Mouse (Mus musculus) liver, embryonic 14.5 days (tissue): ENCODE data around the gene Krt36. TPM values are rescaled to one million over a fixed set of nuclear protein-coding genes. Genes with fewer than 3 reads are reported as not detected.

Experiments
- ATAC-seq: fragments of 200-750 bp; cut with Nextera tagmentation; 2 replicates; pipeline ENCODE4 v1.8.0; 2017; ENCODE audit warnings: moderate number of reproducible peaks, mild to moderate bottlenecking, moderate library complexity; ENCODE audit not compliant: insufficient read depth
- DNase-seq, 3 experiments: peaks; one replicate each; pipeline ENCODE4 v3.0.0-alpha.2; 2012 to 2013; ENCODE audit warnings: low read depth in 3 of 3, low spot score in 3 of 3
- H3K27ac ChIP-seq: fragments of 300-500 bp; sonication (generic); 2 replicates; pipeline ENCODE4 v1.5.1; 2014; ENCODE audit warnings: moderate library complexity, mild to moderate bottlenecking, control low read depth, inconsistent platforms
- H3K27me3 ChIP-seq: fragments of 300-500 bp; sonication (generic); 2 replicates; pipeline ENCODE4 v1.6.1; 2014; ENCODE audit warnings: mild to moderate bottlenecking, low read length, moderate library complexity; ENCODE audit not compliant: control insufficient read depth, insufficient read depth
- H3K36me3 ChIP-seq: fragments of 300-500 bp; sonication (generic); replicated peaks from 2 replicates; pipeline ENCODE4 v1.6.1; 2014; ENCODE audit warnings: low read depth; ENCODE audit not compliant: control insufficient read depth, insufficient read depth
- H3K4me1 ChIP-seq, 2 experiments: fragments of 200-500 bp in 1 of 2; fragments of 300-500 bp in 1 of 2; sonication (generic) in 1 of 2; replicated peaks; 2 replicates each; pipeline ENCODE4 v1.6.1; 2012 to 2014; ENCODE audit warnings: antibody characterized with exemption in 1 of 2, inconsistent platforms in 1 of 2, low read length in 1 of 2; ENCODE audit not compliant: control insufficient read depth in 2 of 2, insufficient read depth in 2 of 2
- H3K4me2 ChIP-seq: fragments of 300-500 bp; sonication (generic); 2 replicates; pipeline ENCODE4 v1.6.1; 2014; ENCODE audit warnings: low read depth, mild to moderate bottlenecking, control low read depth, moderate library complexity
- H3K4me3 ChIP-seq, 2 experiments: fragments of 200-500 bp in 1 of 2; fragments of 300-500 bp in 1 of 2; sonication (generic) in 1 of 2; 2 replicates each; pipeline ENCODE4 v1.5.1; 2012 to 2014; ENCODE audit warnings: low read depth in 2 of 2, low read length in 2 of 2, mild to moderate bottlenecking in 2 of 2, control low read depth in 1 of 2, inconsistent platforms in 1 of 2, moderate library complexity in 1 of 2; ENCODE audit not compliant: insufficient read depth in 1 of 2
- H3K9ac ChIP-seq: fragments of 300-500 bp; sonication (generic); replicated peaks from 2 replicates; pipeline ENCODE4 v1.6.1; 2014; ENCODE audit warnings: mild to moderate bottlenecking, control low read depth, moderate library complexity
- H3K9me3 ChIP-seq: fragments of 300-500 bp; sonication (generic); 2 replicates; pipeline ENCODE4 v1.6.1; 2016; ENCODE audit warnings: low read length, mixed read lengths; ENCODE audit not compliant: control insufficient read depth
- CTCF ChIP-seq: IDR thresholded peaks from 2 replicates; pipeline ENCODE4 v1.5.1; 2016; ENCODE audit warnings: antibody characterized with exemption, low read depth, control low read depth
- EP300 ChIP-seq: IDR thresholded peaks from 2 replicates; pipeline ENCODE4 v1.6.1; 2016; ENCODE audit warnings: antibody characterized with exemption, low read depth
- WGBS: fragments of 180-500 bp; shearing (Covaris S2); extraction: QIAGEN DNeasy Blood & Tissue Kit; methylation state at CpG from one replicate; pipeline ENCODE4 v1.1.7; 2014; ENCODE audit not compliant: insufficient replicate concordance; 5-methylcytosine and 5-hydroxymethylcytosine counted together
- polyA plus RNA-seq, 2 experiments: library from polyadenylated mRNA; depleted of rRNA in 1 of 2; stranded (reverse) in 1 of 2; unstranded in 1 of 2; fragments of >200 nt; fragmentation: Nextera tagmentation in 1 of 2; extraction: Ambion mirVana in 1 of 2; gene quantifications; 2 replicates each; pipeline versions ENCODE4 v1.2.1 to v1.2.3; 2012 to 2014

Krt36 gene
- polyA plus RNA-seq, 2 experiments: not detected

GRCm38 (mm10) chr11:100145104-100145503 is 39.7 kb upstream of the Krt36 start:
- DNase-seq (no peak), ATAC-seq (no peak)
- Histone ChIP-seq H3K27ac (no peak overlapping the region), H3K4me1 (no peaks in the 10 kb centered on the region), H3K36me3 (no peaks in the 10 kb centered on the region), H3K4me2 (peak overlapping the region; percentile 15; the same call in 1 of the 2 replicates), H3K9ac (no peak overlapping the region), H3K27me3 (peaks cover 11% of the 10 kb centered on the region), H3K9me3 (no peaks in the 10 kb centered on the region), H3K4me3 (no peak overlapping the region)
- WGBS: 5% methylated on average over 20 of the region's 20 CpGs
- TF ChIP-seq CTCF (no peak), EP300 (no peak)

- Histone ChIP-seq H3K4me2 (no peak overlapping the region), H3K27me3 (peaks cover 11% of the 10 kb centered on the region), H3K4me1 (no peaks in the 10 kb centered on the region), H3K27ac (no peak overlapping the region), H3K4me3 (no peak overlapping the region), H3K9me3 (no peaks in the 10 kb centered on the region), H3K9ac (no peak overlapping the region), H3K36me3 (no peaks in the 10 kb centered on the region)
- WGBS: 80% methylated on average over 21 of the region's 21 CpGs
- TF ChIP-seq CTCF (no peak), EP300 (no peak)
- DNase-seq (no peak), ATAC-seq (no peak)
Observed at GRCm38 (mm10) chr11:100140966-100141365, 35.5 kb upstream of the Krt36 start.

GRCm38 (mm10) chr11:100139391-100139790 is 34.0 kb upstream of the Krt36 start:
- Histone ChIP-seq H3K4me2 (no peak overlapping the region), H3K36me3 (no peaks in the 10 kb centered on the region), H3K27me3 (no peaks in the 10 kb centered on the region), H3K9me3 (no peaks in the 10 kb centered on the region), H3K27ac (no peak overlapping the region), H3K9ac (no peak overlapping the region), H3K4me1 (no peaks in the 10 kb centered on the region), H3K4me3 (no peak overlapping the region)
- no peak for ATAC-seq
- TF ChIP-seq CTCF: no peak
- no peak for TF ChIP-seq EP300
- 50% methylated on average over 2 of the region's 2 CpGs for WGBS
- DNase-seq: no peak

- Histone ChIP-seq H3K4me2 (no peak overlapping the region), H3K27me3 (no peaks in the 10 kb centered on the region), H3K36me3 (no peaks in the 10 kb centered on the region), H3K9ac (no peak overlapping the region), H3K27ac (no peak overlapping the region), H3K9me3 (no peaks in the 10 kb centered on the region), H3K4me3 (no peak overlapping the region), H3K4me1 (no peaks in the 10 kb centered on the region)
- no peak for TF ChIP-seq EP300
- no peak for TF ChIP-seq CTCF
- WGBS: 50% methylated on average over 7 of the region's 7 CpGs
- DNase-seq: no peak
- no peak for ATAC-seq
Observed at GRCm38 (mm10) chr11:100138809-100139208, 33.4 kb upstream of the Krt36 start.

GRCm38 (mm10) chr11:100137693-100138092 is 32.3 kb upstream of the Krt36 start:
- ATAC-seq (no peak), DNase-seq (no peak)
- Histone ChIP-seq H3K4me2 (no peak overlapping the region), H3K9ac (no peak overlapping the region), H3K36me3 (no peaks in the 10 kb centered on the region), H3K4me3 (no peak overlapping the region), H3K27me3 (no peaks in the 10 kb centered on the region), H3K9me3 (no peaks in the 10 kb centered on the region), H3K27ac (no peak overlapping the region), H3K4me1 (no peaks in the 10 kb centered on the region)
- TF ChIP-seq CTCF: no peak
- no peak for TF ChIP-seq EP300
- WGBS: 48% methylated on average over 5 of the region's 5 CpGs

- Histone ChIP-seq H3K27me3 (no peaks in the 10 kb centered on the region), H3K9me3 (no peaks in the 10 kb centered on the region), H3K4me2 (no peak overlapping the region), H3K9ac (no peak overlapping the region), H3K4me1 (no peaks in the 10 kb centered on the region), H3K4me3 (no peak overlapping the region), H3K27ac (no peak overlapping the region), H3K36me3 (no peaks in the 10 kb centered on the region)
- ATAC-seq: no peak
- TF ChIP-seq EP300 (no peak), CTCF (no peak)
- 13% methylated on average over 5 of the region's 5 CpGs for WGBS
- DNase-seq: no peak
Observed at GRCm38 (mm10) chr11:100136559-100136958, 31.1 kb upstream of the Krt36 start.
